Mouse (Mus musculus) lung, postnatal 0 days (tissue): ENCODE measurements around the gene 6030468B19Rik.

Source experiments
- CTCF ChIP-seq: IDR thresholded peaks from 2 replicates; pipeline ENCODE4 v1.5.1; 2016; ENCODE audit warnings: antibody characterized with exemption, mild to moderate bottlenecking
- EP300 ChIP-seq: IDR thresholded peaks from 2 replicates; pipeline ENCODE4 v1.6.1; 2016; ENCODE audit warnings: antibody characterized with exemption, mild to moderate bottlenecking, control low read depth

DNA sequence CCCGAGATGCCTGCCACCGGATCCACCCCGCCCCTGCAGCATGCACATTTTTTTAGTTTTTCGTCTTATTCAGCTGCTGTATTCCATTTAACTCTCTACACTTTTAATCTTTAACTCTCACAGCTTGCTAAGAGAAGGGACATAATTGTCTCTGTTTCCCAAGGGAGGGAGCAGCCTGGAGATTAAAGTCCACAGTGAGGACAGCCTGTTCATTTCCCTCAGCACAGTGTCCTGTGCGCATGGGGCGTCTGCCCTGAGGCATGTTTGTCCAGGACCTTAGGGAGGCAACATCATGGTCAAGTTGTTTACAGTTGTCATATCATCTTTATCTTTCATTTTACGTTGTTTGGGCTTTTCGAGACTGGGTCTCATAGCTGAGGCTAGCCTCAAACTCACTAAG is 36.6 kb downstream of the 6030468B19Rik start:
- TF ChIP-seq CTCF = no peak
- TF ChIP-seq EP300 = no peak
